Mouse (Mus musculus) G1E (cell line): Measurements from ENCODE around the gene Cybc1.

Experiments
- CTCF ChIP-seq: IDR thresholded peaks from 2 replicates; pipeline ENCODE4 v1.5.1; 2012; ENCODE audit warnings: low read depth, low read length, inconsistent platforms, mixed read lengths
- GATA1 ChIP-seq: IDR thresholded peaks from 2 replicates; pipeline ENCODE4 v1.6.1; 2012; ENCODE audit warnings: borderline replicate concordance, low read length, inconsistent platforms, mixed read lengths
- POLR2AphosphoS5 ChIP-seq: IDR thresholded peaks from 2 replicates; pipeline ENCODE4 v1.6.1; 2012; ENCODE audit warnings: low read depth, low read length, inconsistent platforms; ENCODE audit not compliant: insufficient replicate concordance
- TAL1 ChIP-seq: conservative IDR thresholded peaks from 2 replicates; pipeline ENCODE4 v1.6.1; 2012; ENCODE audit warnings: low read depth, low read length, inconsistent platforms, mixed read lengths

GRCm38 (mm10) chr11:121221321-121222010 lies 7.7 kb downstream of the Cybc1 start:
- TF ChIP-seq CTCF (no peak), GATA1 (no peak), POLR2AphosphoS5 (no peak), TAL1 (no peak)
